Mouse (Mus musculus): ENCODE data around the gene Hoxd9. TPM values are rescaled to one million over a fixed set of nuclear protein-coding genes. Genes with fewer than 3 reads are reported as not detected.

The Hoxd9 gene
- total and polyA plus RNA-seq, 2 experiments from 2014 or later, result not detected

DNA sequence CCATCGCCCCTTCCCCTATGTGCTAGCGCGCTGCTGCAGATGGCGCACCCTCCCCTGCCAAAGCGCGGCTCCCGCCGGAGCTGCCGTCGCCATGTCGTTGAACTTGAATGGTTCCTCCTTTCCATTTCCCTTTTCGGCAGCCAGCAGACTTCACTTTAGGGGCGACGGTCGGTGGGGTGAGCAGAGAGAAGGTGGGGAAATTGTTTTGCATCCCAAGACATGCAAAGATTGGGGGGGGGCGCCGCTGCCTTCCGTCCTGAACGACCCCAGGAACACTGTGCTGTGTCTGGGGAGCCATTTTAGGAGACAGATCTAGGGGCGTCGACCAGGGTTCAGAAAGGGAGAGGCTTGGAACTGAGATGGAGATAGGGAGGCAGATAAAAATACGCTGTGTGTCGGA lies 17.5 kb upstream of the Hoxd9 start:
- no peaks in the 10 kb centered on the region for H3K9me3 ChIP-seq (ENCODE audit: low read length)
- H3K27me3 ChIP-seq (ENCODE audit: insufficient read depth, low read length), result peaks cover 94% of the 10 kb centered on the region
- no peaks in the 10 kb centered on the region for H3K36me3 ChIP-seq (ENCODE audit: insufficient read depth)
- H3K27ac ChIP-seq (ENCODE audit: low read depth, low read length), result no peak overlapping the region
- H3K4me2 ChIP-seq (ENCODE audit: low read depth), result no peak overlapping the region
- no peak overlapping the region for H3K9ac ChIP-seq
- no peaks in the 10 kb centered on the region for H3K4me1 ChIP-seq (ENCODE audit: insufficient read depth)
- no peak for ATAC-seq
- 0% methylated on average over 19 of the region's 23 CpGs for WGBS
- no peak for DNase-seq
- no peak overlapping the region for H3K4me3 ChIP-seq (ENCODE audit: low read depth, low read length)
- TF ChIP-seq CTCF (IDR thresholded peaks at IDR 0.05; ENCODE audit: low read depth), result no peak

DNA sequence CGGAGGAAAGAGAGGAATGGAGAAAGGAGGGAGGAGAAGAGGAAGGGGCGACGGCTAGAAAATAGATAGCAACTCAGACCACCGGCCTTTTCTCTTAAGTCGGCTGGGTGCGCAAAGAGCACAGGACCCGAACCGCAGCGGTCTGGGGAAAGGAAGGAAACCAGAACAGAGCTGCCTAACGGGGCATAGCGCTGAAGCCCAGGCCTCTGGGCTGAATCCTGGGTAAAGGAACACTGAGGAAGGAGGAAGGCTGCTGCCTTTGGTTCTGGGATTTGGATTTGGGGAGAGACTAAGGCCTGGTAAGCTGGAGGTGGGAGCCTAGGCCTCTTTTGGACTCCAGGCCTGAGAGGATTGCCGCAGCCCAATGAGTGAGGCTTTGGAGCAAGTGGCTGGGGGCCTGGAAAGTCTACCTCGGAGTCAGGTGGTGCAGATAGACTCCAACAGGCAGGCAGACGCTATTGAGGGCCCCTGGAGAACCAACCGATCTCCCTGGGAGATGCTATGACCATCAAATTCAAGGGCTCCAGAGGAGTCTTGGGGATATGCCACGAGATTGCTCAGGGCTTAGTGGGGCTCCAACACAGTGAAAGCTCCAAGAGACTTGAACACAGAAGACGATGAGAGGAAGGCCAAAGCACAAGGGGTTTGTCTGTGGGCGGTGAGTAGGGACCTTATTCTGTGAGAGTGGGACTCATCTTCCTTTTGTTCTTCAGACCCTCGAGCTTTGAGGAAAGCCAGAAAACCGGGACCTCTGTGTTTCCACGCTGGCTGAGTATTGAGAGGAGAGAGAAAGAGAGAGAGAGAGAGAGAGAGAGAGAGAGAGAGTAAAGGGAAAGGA lies 16.7 kb upstream of the Hoxd9 start:
- H3K4me1 ChIP-seq (ENCODE audit: insufficient read depth), result no peaks in the 10 kb centered on the region
- H3K27ac ChIP-seq (ENCODE audit: low read depth, low read length), result no peak overlapping the region
- H3K9me3 ChIP-seq (ENCODE audit: low read length), result no peaks in the 10 kb centered on the region
- peaks cover 94% of the 10 kb centered on the region for H3K27me3 ChIP-seq (ENCODE audit: insufficient read depth, low read length)
- H3K4me3 ChIP-seq (ENCODE audit: low read depth, low read length), result no peak overlapping the region
- 2% methylated on average over 21 of the region's 21 CpGs for WGBS
- H3K4me2 ChIP-seq (ENCODE audit: low read depth), result no peak overlapping the region
- no peaks in the 10 kb centered on the region for H3K36me3 ChIP-seq (ENCODE audit: insufficient read depth)
- TF ChIP-seq CTCF (IDR thresholded peaks at IDR 0.05; ENCODE audit: low read depth), result no peak
- no peak overlapping the region for H3K9ac ChIP-seq
- DNase-seq (no peak), ATAC-seq (no peak)

DNA sequence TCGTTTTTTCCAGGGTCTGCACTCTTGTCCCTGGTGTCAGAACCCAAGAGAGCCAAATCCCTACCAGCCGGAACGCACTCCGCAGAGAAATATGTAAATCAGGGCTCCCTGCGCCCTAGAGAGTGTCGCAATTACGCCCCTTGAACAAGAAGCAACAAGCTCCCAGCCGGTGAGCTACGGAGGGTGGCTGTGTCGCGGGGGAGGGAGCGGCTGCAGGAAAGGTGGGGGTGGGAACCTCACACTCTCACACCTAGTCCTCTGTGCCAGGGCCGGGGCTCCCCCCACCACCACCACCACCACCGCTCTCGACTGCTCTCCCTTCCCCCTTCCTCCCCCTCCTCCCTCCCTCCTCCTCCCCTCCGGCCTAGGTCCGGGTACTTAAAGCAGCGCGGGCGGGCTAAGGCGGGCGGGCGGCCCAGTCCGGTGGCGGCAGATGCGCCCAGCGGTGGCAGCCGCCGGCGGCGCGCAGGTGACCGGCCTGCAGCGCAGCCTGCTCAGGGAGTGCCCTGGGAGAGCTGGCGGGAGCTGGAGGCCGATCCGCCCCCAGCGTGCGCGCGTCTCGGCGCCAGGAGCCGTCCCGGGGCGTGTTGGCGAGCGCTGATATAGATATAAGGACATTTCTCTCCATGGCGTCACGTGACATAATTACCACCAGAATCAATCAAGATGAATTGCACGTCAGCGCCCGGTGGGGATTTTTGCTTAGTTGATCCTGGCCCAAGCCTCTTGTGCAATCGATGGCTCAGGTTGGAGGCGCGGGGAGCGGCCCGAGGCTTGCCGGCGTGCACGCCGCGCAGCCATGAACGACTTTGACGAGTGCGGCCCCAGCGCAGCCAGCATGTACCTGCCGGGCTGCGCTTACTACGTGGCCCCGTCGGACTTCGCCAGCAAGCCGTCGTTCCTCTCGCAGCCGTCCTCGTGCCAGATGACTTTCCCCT lies 15.7 kb upstream of the Hoxd9 start:
- H3K4me3 ChIP-seq (ENCODE audit: low read depth, low read length), result peak overlapping the region; percentile 16
- ATAC-seq, result peak; percentile 24; the same call in 1 of the 2 replicates
- H3K27ac ChIP-seq (ENCODE audit: low read depth, low read length), result no peak overlapping the region
- H3K4me2 ChIP-seq (ENCODE audit: low read depth), result 0 out of 2 replicates have a peak overlapping the region, but pooled peaks have one; percentile 10
- TF ChIP-seq CTCF (IDR thresholded peaks at IDR 0.05; ENCODE audit: low read depth), result no peak
- H3K9ac ChIP-seq, result no peak overlapping the region
- no peaks in the 10 kb centered on the region for H3K4me1 ChIP-seq (ENCODE audit: insufficient read depth)
- H3K36me3 ChIP-seq (ENCODE audit: insufficient read depth), result no peaks in the 10 kb centered on the region
- DNase-seq, result no peak
- 3% methylated on average over 77 of the region's 78 CpGs for WGBS
- peaks cover 92% of the 10 kb centered on the region for H3K27me3 ChIP-seq (ENCODE audit: insufficient read depth, low read length)
- no peaks in the 10 kb centered on the region for H3K9me3 ChIP-seq (ENCODE audit: low read length)

DNA sequence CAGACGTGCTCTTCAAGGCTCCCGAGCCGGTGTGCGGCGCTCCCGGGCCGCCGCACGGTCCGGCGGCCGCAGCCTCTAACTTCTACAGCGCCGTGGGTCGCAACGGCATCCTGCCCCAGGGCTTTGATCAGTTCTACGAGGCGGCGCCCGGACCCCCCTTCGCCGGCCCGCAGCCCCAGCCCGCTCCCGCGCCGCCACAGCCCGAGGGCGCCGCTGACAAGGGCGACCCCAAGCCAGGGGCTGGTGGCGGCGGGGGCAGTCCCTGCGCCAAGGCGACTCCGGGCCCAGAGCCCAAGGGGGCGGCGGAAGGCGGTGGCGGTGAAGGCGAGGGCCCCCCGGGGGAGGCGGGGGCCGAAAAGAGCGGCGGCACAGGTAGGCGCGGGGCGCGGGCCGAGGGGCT lies 14.7 kb upstream of the Hoxd9 start:
- H3K9me3 ChIP-seq (ENCODE audit: low read length), result no peaks in the 10 kb centered on the region
- H3K9ac ChIP-seq, result no peak overlapping the region
- 0 out of 2 replicates have a peak overlapping the region, but pooled peaks have one; percentile 10 for H3K4me2 ChIP-seq (ENCODE audit: low read depth)
- H3K27me3 ChIP-seq (ENCODE audit: insufficient read depth, low read length), result peaks cover 92% of the 10 kb centered on the region
- DNase-seq, result no peak
- TF ChIP-seq CTCF (IDR thresholded peaks at IDR 0.05; ENCODE audit: low read depth), result no peak
- H3K27ac ChIP-seq (ENCODE audit: low read depth, low read length), result no peak overlapping the region
- no peak for ATAC-seq
- H3K36me3 ChIP-seq (ENCODE audit: insufficient read depth), result no peaks in the 10 kb centered on the region
- WGBS, result 2% methylated on average over 30 of the region's 51 CpGs
- H3K4me1 ChIP-seq (ENCODE audit: insufficient read depth), result no peaks in the 10 kb centered on the region
- no peak overlapping the region; the same call in 1 of the 2 replicates for H3K4me3 ChIP-seq (ENCODE audit: low read depth, low read length)

DNA sequence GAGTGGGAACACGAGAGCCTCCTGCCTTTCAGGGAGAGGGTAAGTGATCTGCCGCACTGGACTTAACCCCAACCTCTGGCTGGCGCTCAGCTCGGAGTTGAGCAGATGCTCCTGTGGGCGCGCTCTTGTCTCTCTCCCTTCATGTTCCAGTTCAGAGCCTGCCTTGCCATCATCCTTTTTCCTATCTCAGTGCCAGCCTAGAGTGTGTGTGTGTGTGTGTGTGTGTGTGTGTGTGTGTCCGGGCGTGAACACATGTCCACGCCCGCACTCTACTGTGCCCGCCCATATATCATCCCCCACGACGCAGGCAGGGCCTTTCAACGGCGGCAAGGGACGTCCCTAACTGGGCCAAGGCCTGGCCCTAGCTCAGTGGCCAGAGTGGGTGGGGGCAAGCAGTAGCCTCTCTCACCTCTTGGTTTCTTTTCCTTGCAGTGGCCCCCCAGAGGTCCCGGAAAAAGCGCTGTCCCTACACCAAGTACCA lies 14.0 kb upstream of the Hoxd9 start:
- H3K36me3 ChIP-seq (ENCODE audit: insufficient read depth), result no peaks in the 10 kb centered on the region
- H3K27me3 ChIP-seq (ENCODE audit: insufficient read depth, low read length), result peaks cover 92% of the 10 kb centered on the region
- WGBS, result 1% methylated on average over 18 of the region's 18 CpGs
- H3K4me3 ChIP-seq (ENCODE audit: low read depth, low read length), result no peak overlapping the region
- no peak overlapping the region for H3K27ac ChIP-seq (ENCODE audit: low read depth, low read length)
- ATAC-seq, result no peak
- no peaks in the 10 kb centered on the region for H3K9me3 ChIP-seq (ENCODE audit: low read length)
- no peak for DNase-seq
- no peak for TF ChIP-seq CTCF (IDR thresholded peaks at IDR 0.05; ENCODE audit: low read depth)
- H3K4me2 ChIP-seq (ENCODE audit: low read depth), result no peak overlapping the region
- H3K9ac ChIP-seq, result no peak overlapping the region
- no peaks in the 10 kb centered on the region for H3K4me1 ChIP-seq (ENCODE audit: insufficient read depth)

DNA sequence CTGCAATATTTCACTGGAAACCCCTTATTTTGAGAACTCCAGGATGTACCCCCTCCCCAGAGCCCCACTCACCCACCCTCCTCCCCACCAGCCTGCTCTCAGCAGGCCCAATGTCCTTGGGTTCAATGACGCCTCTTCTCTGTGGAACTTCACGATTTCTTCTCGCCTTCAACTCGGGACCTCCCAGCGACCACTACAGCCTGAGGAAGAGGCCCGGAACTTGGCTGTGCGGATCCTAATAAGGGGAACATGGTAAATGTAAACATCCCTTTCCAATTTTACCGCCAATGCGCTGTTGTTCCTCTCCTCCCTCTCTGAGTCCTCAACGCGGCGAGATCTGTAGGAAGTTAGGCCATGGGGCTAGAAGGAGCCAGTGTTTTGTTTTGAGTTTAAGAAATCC lies 13.4 kb upstream of the Hoxd9 start:
- H3K9ac ChIP-seq, result no peak overlapping the region
- no peak overlapping the region for H3K4me2 ChIP-seq (ENCODE audit: low read depth)
- H3K36me3 ChIP-seq (ENCODE audit: insufficient read depth), result no peaks in the 10 kb centered on the region
- no peak overlapping the region for H3K27ac ChIP-seq (ENCODE audit: low read depth, low read length)
- WGBS, result 2% methylated on average over 12 of the region's 12 CpGs
- TF ChIP-seq CTCF (IDR thresholded peaks at IDR 0.05; ENCODE audit: low read depth), result no peak
- ATAC-seq (no peak), DNase-seq (no peak)
- no peaks in the 10 kb centered on the region for H3K9me3 ChIP-seq (ENCODE audit: low read length)
- no peaks in the 10 kb centered on the region for H3K4me1 ChIP-seq (ENCODE audit: insufficient read depth)
- no peak overlapping the region for H3K4me3 ChIP-seq (ENCODE audit: low read depth, low read length)
- peaks cover 93% of the 10 kb centered on the region for H3K27me3 ChIP-seq (ENCODE audit: insufficient read depth, low read length)

Measured in forebrain, postnatal 0 days (tissue).